Mouse (Mus musculus): ENCODE measurements around the gene Ubl7. TPM values are rescaled to one million over a fixed set of nuclear protein-coding genes. Genes with fewer than 3 reads are reported as not detected.
A peak's percentile ranks its signal among the peaks of the same experiment; 100 is the strongest.

Ubl7 gene
- polyA plus RNA-seq, 2 experiments from 2014 or later, result 138 to 191 TPM

DNA sequence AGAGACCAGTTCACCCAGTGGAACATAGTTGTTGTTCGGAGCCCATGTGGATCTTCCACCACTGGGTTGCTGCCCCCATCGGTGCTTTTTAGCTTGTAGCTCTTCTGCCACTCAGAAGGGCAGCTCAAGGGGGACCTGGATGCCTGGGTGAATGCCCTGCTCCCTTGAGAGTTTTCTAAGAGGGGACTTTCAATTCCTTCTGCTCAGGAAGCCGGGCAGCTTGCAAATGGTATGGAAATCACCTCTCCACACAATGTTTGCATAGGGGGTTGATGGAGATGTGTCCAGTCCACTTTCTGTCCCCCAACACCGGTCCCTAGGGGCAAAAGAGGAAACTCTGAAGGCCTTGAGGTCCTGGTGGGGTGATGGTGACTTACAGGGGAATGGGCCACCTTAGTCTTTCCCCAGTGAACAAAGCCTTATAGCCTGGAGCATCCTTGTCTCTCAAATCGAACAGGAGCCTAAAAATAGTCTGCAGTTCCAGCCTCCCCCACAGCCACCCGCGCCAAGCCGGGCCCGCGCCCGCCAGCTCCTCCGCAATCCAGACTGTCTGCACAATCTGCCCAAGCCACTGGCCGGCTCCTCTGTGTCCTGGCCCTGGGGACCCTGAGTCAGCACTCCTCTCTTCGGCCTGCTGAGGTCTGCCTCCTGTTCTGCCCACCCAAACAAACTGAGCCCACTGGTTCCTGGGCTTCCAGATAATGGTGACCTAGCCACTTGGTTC is 56.6 kb downstream of the Ubl7 start:
- no peak for ATAC-seq

DNA sequence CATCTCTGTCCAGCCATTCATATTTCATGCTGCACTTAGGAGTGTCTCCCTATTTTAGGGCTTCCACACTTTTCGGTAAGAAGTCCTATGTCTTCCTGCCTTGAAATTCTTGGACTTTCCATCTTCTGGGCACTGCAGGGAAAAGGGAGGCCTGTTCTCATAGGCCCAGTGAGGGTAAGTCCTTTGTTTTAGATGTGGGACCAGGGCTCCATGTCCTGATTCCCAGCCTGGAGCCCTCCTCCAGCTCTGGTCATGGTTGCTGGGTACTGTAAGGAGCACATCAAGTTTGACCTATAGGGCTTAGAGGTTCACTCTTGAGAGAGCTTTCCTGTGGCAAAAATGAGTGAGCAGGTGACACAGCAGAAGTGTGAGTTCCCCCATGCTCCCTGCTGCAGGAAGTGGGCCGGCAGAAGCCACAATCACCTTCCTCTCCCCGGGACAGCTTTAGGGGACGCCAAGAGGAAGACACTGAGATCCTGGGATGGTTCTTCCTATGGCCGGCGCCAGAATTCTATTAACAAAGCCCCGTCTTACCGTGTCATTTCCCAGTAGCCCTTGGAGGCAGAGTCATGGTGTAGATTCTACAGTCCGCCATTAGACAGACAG is 57.5 kb downstream of the Ubl7 start:
- ATAC-seq, result peak; percentile 53

DNA sequence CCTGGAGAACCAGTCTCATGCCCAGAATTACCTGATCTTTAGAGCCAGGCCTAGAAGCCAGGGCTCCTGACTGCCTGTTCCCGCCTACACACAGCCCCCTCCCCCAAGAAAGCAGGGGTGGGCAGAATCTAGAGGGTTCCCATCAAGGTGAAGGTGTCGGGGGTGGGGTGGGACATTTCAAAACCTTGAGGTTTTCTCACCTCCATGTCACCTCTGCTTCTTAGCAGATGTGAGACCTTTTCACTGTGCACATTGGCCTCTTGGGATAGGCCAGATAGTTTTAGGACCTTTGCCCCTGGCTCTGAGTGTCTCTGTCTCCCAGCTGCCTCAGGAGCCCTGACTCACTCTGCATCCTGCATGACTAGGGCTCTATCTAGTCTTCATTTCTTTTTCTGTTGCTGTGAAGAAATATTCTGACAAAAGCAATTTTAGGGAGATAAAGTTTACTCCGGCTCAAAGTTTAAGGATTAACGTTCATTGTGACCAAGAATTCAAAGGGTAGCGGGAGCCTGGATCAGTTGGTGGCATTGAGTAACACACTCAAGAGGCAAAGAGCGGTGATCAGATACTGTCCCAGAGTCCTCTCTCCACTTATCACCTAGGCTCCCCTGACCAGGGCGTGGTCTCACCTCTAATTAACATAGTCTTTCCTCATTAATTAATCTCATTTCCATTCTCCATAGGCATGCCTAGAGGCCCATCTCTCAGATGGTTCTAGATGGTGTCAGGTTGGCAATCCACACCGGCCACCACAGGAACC is 58.2 kb downstream of the Ubl7 start:
- ATAC-seq, result no peak

GRCm38 (mm10) chr9:57969736-57970495 is 59.1 kb downstream of the Ubl7 start:
- ATAC-seq, result no peak

- no peak for ATAC-seq
These were observed 60.6 kb downstream of the Ubl7 start for GRCm38 (mm10) chr9:57971413-57971812.

DNA sequence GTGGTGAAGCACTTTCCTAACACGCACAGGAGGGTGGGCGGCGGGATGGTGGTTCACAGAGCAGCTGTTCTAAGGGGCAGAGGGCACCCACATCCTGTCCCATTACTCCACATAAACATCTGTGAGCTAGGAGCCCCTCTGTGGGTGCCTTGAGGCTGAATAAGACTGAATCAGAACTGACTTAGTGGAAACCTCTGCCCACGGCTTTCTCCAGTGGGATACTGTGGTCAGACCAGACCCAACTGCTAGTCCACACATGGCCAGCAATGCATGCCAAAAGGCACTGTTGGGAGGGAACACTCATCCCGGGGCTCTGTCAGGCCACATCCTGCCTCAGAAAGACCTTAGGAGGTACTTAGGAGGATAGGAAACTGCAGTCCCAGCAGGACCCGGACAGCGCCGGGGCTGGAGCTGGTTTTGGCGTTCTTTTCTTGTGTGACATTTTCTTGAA is 61.4 kb downstream of the Ubl7 start:
- peak; percentile 62 for ATAC-seq

DNA sequence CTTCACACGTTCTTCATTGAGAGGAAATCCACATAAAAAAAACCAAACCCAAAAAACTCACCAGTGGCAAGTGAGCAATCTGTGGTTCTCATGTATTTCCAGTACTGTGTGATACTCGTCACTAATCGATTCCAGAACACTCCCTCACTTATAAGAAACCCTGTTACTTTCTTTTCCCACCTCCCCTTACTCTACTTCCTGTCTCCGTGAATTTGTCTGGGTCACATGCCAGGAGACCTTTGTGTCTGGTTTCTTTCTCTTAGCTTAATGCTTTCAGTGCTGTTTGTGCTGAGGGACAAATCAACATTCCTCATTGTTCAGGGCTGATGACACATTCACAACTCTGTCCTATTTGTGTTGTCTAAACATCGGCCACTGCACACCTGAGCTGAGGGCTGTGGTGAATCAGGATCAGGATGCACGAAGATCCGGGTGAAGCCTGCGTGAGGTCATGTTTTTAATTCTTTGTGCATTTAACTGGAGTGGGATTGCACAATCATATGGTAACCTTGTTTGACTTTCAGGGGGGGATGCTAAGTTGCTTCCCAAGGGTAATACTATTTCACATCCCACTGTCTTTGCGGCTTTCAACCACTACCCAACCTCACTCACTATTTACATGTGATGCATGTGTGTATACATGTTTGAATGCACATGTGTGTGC is 62.1 kb downstream of the Ubl7 start:
- ATAC-seq, result peak; percentile 53

DNA sequence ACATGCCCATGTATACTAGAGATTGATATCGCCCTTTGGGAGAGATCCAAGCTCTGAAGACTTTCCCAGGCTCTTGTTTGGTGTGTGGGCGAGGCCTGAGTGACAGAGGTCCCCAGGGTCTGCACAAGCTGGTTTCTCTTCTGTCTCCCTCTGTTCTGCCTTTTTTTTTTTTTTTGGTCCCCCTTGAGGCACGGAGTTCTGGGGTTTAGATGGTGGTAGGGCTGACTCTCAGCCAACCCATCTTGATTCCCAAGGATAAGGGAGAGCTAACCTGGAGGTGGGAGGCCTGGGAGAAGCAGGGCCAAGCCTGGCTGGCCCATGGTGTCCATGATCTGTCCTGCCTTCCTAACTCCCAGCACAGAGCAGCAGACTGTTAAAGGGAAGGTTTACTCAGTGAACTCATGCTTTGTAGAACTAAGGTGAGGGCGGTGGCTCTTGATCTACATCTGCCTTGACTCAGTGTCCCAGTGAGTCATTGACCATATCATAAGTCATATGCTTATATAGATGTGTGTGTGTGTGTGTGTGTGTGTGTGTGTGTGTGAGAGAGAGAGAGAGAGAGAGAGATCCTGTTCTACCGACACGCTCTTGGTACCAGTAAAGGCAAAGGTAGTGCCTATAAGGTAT is 62.8 kb downstream of the Ubl7 start:
- ATAC-seq, result no peak

DNA sequence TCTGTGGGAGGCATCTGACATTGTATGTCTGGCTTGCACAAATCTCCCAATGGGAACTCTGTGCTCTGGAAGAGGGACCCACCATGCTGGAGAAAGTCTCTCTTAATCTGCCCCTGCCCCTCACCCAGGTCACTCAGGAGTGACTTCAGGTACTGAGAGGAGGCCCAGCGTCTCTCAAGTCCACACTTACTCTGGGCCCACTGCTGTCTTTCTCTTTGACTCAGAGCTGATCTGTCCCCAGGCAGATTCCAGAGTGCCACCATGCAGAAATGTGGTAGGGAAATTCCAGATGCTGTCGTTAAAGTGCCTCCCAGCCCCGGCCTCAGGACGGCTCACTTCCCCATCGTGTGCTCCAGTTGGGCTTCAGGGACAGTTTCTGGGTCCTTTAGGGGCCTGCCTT is 63.4 kb downstream of the Ubl7 start:
- no peak for ATAC-seq

DNA sequence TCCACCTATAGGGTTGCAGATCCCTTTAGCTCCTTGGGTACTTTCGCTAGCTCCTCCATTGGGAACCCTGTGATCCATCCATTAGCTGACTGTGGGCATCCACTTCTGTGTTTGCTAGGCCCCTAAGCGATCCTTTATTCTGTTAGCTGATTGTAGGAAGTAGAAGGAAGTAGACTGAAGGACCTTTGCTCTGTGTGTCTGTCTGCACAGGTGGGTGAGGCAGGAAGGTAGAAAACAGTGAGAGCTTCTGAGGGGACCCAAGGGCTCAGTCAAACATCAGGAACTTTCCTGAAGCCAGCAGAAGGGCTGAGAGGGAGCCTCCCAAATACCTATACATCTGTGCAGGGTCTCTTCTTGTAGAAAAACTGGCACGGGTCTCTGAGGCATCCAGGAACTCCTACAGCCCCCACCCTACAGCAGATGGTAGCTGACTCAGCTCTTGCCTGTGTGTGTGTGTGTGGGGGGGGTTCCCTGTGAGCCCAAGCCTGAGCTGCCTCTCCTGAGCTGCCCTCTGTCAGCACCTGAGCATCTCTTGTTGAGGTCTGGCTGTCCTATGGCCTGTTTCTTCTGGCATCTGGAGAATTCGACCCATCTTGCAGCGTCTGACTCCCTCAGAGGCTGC is 64.5 kb downstream of the Ubl7 start:
- no peak for ATAC-seq

- ATAC-seq, result no peak
These were observed 67.2 kb downstream of the Ubl7 start for GRCm38 (mm10) chr9:57978025-57978424.

DNA sequence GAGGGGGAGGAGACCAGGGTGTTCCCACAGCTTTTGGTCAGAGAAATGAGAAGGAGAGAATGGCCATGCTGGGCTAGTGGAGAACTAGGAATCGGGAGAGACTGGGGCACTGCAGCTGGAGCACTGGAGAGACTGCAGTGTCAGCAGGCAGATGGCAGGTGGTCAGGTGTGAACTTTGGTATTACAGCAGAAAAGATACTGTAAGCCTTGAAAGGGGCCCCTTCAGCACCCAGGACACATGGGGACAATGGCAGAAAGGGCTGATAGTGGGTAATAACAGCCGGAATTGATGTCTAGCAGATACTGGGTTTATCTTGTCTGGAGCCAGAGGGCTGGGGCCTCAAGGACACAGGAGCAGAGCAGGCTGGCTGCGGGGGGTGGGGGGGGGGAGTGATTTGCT is 68.1 kb downstream of the Ubl7 start:
- no peak for ATAC-seq

Other genes with a start within 250 kb of the Ubl7 start
- gene Cyp1a2, start 227.3 kb upstream of the Ubl7 start, polyA plus RNA-seq (2017; shearing (Covaris generic)), result not detected
- not detected for gene Cyp1a1, start 223.1 kb upstream of the Ubl7 start, polyA plus RNA-seq (2017; shearing (Covaris generic))
- 10 to 100 TPM; 30.2 to 30.5 TPM for gene Edc3, start 202.4 kb upstream of the Ubl7 start, polyA plus RNA-seq (2017; shearing (Covaris generic))
- 100 to 1,000 TPM in 1 of 2 experiments, 10 to 100 TPM in 1; 95.0 to 107 TPM for gene Clk3, start 145.1 kb upstream of the Ubl7 start, polyA plus RNA-seq (2017; shearing (Covaris generic))
- gene Arid3b, start 74.2 kb upstream of the Ubl7 start, polyA plus RNA-seq (2017; shearing (Covaris generic)), result 10 to 100 TPM; 25.2 to 35.4 TPM
- not detected for gene Sema7a, start 29.1 kb downstream of the Ubl7 start, polyA plus RNA-seq (2017; shearing (Covaris generic))
- gene Cyp11a1, start 95.4 kb downstream of the Ubl7 start, polyA plus RNA-seq (2017; shearing (Covaris generic)), result not detected
- gene Stra6, start 152.8 kb downstream of the Ubl7 start, polyA plus RNA-seq (2017; shearing (Covaris generic)), result 1 to 10 TPM; 3.8 to 7.2 TPM
- gene Ccdc33, start 207.8 kb downstream of the Ubl7 start, polyA plus RNA-seq (2017; shearing (Covaris generic)), result not detected